Mouse (Mus musculus) liver, adult 2 months (tissue): ENCODE measurements around the gene Igfals.

Experiments
- CTCF ChIP-seq: fragments of 200-500 bp; IDR thresholded peaks from 2 replicates; pipeline ENCODE4 v1.5.1; 2011; ENCODE audit warnings: low read depth, low read length, control low read depth
- POLR2A ChIP-seq: fragments of 200-500 bp; IDR thresholded peaks from 2 replicates; pipeline ENCODE4 v1.6.1; 2011; ENCODE audit warnings: low read length, control low read depth; ENCODE audit not compliant: insufficient read depth; ENCODE audit errors: extremely low read depth

GRCm38 (mm10) chr17:24895571-24896240 lies 29.9 kb downstream of the Igfals start:
- TF ChIP-seq POLR2A (no peak), CTCF (no peak)
